Mouse (Mus musculus): Measurements from ENCODE around the gene Mpv17.

GRCm38 (mm10) chr5:31116354-31116753 lies 37.7 kb downstream of the Mpv17 start, which contains the start of gene Trim54:
- no peak for TF ChIP-seq CTCF (IDR thresholded peaks at IDR 0.05 in 2 of 3, conservative IDR thresholded peaks at IDR 0.05 in 1 of 3; ENCODE audit: control insufficient read depth in 1 of 3, insufficient read depth in 1 of 3, low read depth in 2 of 3, low read length in 3 of 3, poor library complexity in 1 of 3, severe bottlenecking in 1 of 3)
- TF ChIP-seq POLR2A (IDR thresholded peaks at IDR 0.05; ENCODE audit: control insufficient read depth in 1 of 2, insufficient read depth in 1 of 2, low read depth in 1 of 2, low read length in 2 of 2, poor library complexity in 1 of 2) = no peak
- TF ChIP-seq POLR2AphosphoS2 (IDR thresholded peaks at IDR 0.05; ENCODE audit: low read length) = no peak
- TF ChIP-seq GABPA (IDR thresholded peaks at IDR 0.05; ENCODE audit: low read depth, low read length) = no peak
- TF ChIP-seq MYB (IDR thresholded peaks at IDR 0.05; ENCODE audit: low read depth, low read length) = no peak
